Mouse (Mus musculus) MEL (cell line): ENCODE results near the gene Trim2.

ENCODE experiments used
- CTCF ChIP-seq, 3 experiments: IDR thresholded peaks in 2 of 3; conservative IDR thresholded peaks in 1 of 3; 2 replicates each; pipeline ENCODE4 v1.5.1; 2011 to 2012; ENCODE audit warnings: low read length in 3 of 3, low read depth in 2 of 3, mild to moderate bottlenecking in 2 of 3, improper control_type of control experiment in 1 of 3, inconsistent platforms in 1 of 3, mixed read lengths in 1 of 3, moderate library complexity in 1 of 3; ENCODE audit not compliant: control insufficient read depth in 1 of 3, insufficient read depth in 1 of 3, poor library complexity in 1 of 3, severe bottlenecking in 1 of 3
- KAT2A ChIP-seq: conservative IDR thresholded peaks from 2 replicates; pipeline ENCODE4 v1.6.1; 2012; ENCODE audit warnings: low read depth, low read length, improper control_type of control experiment, inconsistent platforms
- MAFK ChIP-seq: IDR thresholded peaks from 2 replicates; pipeline ENCODE4 v1.6.1; 2011; ENCODE audit warnings: low read depth, mild to moderate bottlenecking, low read length, improper control_type of control experiment, borderline replicate concordance
- NRF1 ChIP-seq: IDR thresholded peaks from 2 replicates; pipeline ENCODE4 v1.6.1; 2014; ENCODE audit warnings: low read depth, mild to moderate bottlenecking, inconsistent platforms, low read length, improper control_type of control experiment, moderate library complexity; ENCODE audit not compliant: poor library complexity, insufficient read depth, severe bottlenecking
- POLR2A ChIP-seq, 2 experiments: IDR thresholded peaks; 2 replicates each; pipeline ENCODE4 v1.6.1; 2011 to 2012; ENCODE audit warnings: low read length in 2 of 2, mild to moderate bottlenecking in 2 of 2, control low read depth in 1 of 2, improper control_type of control experiment in 1 of 2, low read depth in 1 of 2, moderate library complexity in 1 of 2; ENCODE audit not compliant: control insufficient read depth in 1 of 2, insufficient read depth in 1 of 2, poor library complexity in 1 of 2
- RCOR1 ChIP-seq: IDR thresholded peaks from 2 replicates; pipeline ENCODE4 v1.6.1; 2012; ENCODE audit warnings: low read depth, mild to moderate bottlenecking, inconsistent platforms, low read length, improper control_type of control experiment
- TCF12 ChIP-seq: IDR thresholded peaks from 2 replicates; pipeline ENCODE4 v1.6.1; 2014; ENCODE audit warnings: low read depth, mild to moderate bottlenecking, inconsistent platforms, low read length, improper control_type of control experiment, moderate library complexity
- ZKSCAN1 ChIP-seq: IDR thresholded peaks from 2 replicates; pipeline ENCODE4 v1.6.1; 2012; ENCODE audit warnings: low read depth, mild to moderate bottlenecking, inconsistent platforms, low read length, improper control_type of control experiment, moderate library complexity

- TF ChIP-seq CTCF (IDR thresholded peaks at IDR 0.05 in 2 of 3, conservative IDR thresholded peaks at IDR 0.05 in 1 of 3; ENCODE audit: control insufficient read depth in 1 of 3, insufficient read depth in 1 of 3, low read depth in 2 of 3, low read length in 3 of 3, poor library complexity in 1 of 3, severe bottlenecking in 1 of 3) (no peak), POLR2A (IDR thresholded peaks at IDR 0.05; ENCODE audit: control insufficient read depth in 1 of 2, insufficient read depth in 1 of 2, low read depth in 1 of 2, low read length in 2 of 2, poor library complexity in 1 of 2) (no peak), TCF12 (no peak), NRF1 (no peak), KAT2A (no peak), RCOR1 (no peak), ZKSCAN1 (no peak), MAFK (no peak)
These were observed 35.6 kb downstream of the Trim2 start for GRCm38 (mm10) chr3:84271058-84271457.
